Mouse (Mus musculus): Measurements from ENCODE around the gene Pofut1.

Gene Pofut1

GRCm38 (mm10) chr2:153290938-153291928, 49.9 kb downstream of the Pofut1 start, which contains the start of gene Kif3b:
Gene Kif3b (plus strand): TSS chr2:153291413.
- peak; percentile 77 for DNase-seq (ENCODE audit: low read depth, low spot score)

DNA sequence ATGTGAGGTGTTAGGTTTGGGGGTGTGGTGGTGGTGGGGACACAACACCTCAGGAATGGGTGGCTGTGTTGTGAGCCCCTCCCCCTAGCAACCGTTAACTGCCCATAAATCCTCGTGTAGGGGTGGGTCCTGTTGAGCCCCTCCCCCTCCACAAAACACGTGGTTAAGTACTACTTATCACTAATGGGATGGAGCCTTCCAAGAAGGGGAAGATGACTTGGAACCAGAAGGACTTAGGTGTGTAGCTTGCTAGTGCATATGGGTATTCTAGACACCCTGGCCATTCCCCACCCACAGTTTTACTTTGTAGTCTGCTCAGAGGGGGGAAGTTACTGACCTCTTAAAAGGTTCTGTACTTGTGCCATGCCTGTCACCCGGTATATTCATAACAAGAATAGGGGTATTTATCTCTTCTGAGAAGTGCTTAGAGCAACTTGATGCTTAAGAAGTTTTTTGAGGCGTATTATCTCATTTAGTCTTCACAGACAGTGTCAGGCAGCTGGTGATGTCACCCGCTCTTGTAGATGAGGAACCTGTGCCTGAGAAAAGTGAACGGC, 51.0 kb downstream of the Pofut1 start:
- DNase-seq (ENCODE audit: low read depth, low spot score) = no peak

DNA sequence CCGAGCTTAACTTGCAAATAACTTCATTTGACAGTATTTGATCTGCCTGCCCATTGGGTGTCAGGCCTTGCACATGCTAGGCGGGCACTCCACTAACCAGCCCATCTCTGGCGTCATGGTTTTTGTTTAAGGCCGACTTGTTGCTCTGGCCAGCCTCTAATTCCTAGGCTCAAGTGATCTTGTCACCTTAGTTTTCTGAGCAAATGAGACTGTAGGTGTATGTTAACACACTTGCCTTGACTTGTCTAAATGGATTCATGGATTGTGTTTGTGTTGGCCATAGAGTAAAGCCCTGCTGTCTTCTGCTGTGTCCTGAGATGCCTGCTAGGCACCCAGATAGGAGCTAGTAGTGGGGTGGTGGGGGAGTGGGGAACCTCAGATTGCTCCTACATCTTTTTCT, 53.9 kb downstream of the Pofut1 start:
- DNase-seq (ENCODE audit: low read depth, low spot score) = no peak

- DNase-seq (ENCODE audit: low read depth, low spot score) = no peak
Measured at GRCm38 (mm10) chr2:153297771-153298170, 56.4 kb downstream of the Pofut1 start.

- no peak for DNase-seq (ENCODE audit: low read depth, low spot score)
Measured at GRCm38 (mm10) chr2:153298460-153298859, 57.1 kb downstream of the Pofut1 start.

DNA sequence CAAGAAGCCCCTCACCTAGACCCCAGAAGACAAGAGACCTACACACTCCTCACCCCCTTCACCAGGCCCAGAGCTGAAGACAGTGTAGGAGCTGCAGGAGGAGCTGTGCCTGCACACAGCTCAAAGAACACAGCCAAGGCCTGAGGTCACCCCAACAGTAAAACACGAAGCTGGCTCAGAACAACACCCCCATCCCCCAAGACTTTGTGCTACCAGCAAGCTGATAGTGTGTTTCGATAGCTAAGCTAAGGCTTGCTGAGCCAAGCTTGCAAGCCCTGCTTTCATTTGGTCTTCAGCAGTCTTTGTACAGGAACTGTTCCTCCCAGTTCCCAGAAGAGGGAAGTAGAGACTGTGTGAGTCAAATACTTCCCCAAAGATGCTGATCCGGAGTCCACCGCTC, 57.5 kb downstream of the Pofut1 start:
- DNase-seq (ENCODE audit: low read depth, low spot score) = no peak

DNA sequence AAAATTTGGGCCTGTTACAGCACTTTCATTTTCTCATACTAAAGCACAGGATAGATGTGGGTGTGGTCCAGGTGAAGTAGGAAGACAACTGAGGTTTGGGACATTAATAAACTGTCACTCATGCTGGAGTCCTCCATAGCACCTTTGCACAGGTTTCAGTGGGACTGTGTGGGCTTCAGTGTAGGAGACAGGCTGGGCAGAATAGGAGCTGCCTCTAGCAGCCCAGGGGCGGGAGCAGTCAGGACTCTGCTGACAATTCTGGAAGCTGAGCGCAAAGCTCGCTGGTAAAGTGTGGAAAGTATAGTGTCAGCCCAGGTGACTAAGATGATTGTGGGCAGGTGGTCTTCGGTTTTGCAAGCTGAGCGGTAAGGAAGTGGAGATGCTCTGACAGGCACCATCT, 59.8 kb downstream of the Pofut1 start:
- no peak for DNase-seq (ENCODE audit: low read depth, low spot score)

DNA sequence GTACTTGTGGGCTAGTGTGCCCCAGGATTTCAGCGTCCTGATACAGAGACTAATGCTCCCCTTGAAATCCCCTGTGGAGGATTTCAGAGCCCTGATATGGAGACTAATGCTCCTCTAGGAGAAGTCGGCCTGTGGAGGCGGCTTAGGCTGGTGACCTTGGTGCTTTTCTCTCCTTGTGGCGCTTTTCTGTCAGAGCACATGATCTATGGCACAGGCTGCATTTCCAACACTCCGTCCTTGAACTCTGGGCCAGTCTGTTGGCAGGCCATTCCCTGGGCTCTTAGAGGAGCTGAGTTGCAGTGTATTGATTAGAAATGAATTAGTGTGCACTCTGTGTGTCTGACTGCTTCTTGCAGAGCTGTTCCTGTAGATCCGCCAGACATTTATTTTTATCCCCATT, 63.9 kb downstream of the Pofut1 start:
- DNase-seq (ENCODE audit: low read depth, low spot score) = no peak

DNA sequence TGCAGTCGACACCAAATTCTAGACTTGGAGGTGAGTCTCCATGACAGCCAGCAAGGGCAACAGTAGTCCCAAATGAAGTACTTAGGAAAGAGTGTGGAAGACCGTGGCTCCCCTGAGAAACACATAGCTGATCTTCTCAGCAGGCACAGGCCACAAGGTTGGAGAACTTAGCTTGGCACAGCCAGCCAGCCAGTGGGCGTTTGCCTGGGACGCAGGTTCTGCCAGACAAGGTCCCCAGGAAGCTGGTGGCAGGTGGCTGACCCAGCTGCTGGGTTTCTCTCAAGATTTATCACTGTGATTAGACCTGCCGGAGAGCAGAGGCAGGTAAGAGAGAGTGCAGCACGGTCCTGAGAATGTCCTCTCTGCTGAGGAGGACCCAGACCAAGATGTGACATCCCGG, 67.3 kb downstream of the Pofut1 start:
- no peak for DNase-seq (ENCODE audit: low read depth, low spot score)

GRCm38 (mm10) chr2:153309106-153309505, 67.8 kb downstream of the Pofut1 start:
- DNase-seq (ENCODE audit: low read depth, low spot score) = peak; percentile 32

DNA sequence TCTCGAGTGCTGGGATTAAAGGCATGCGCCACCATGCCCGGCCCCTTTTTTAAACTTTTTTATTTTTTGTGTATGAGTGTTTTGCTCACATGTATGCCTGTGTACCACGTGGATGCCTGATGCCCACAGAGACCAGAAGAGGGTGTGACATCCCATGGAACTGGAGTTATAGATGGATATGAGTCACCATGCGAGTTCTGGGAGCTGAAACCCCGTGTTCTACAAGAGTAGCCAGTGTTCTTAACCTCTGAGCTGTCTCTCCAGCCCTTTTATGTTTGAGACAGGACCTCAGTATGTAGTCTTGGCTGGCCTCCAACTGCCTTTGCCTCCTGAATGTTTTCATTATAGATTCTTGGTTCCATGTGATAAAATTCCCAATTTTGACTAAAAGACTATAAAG, 68.9 kb downstream of the Pofut1 start:
- DNase-seq (ENCODE audit: low read depth, low spot score) = no peak

GRCm38 (mm10) chr2:153312884-153313283, 71.6 kb downstream of the Pofut1 start:
- DNase-seq (ENCODE audit: low read depth, low spot score) = no peak

DNA sequence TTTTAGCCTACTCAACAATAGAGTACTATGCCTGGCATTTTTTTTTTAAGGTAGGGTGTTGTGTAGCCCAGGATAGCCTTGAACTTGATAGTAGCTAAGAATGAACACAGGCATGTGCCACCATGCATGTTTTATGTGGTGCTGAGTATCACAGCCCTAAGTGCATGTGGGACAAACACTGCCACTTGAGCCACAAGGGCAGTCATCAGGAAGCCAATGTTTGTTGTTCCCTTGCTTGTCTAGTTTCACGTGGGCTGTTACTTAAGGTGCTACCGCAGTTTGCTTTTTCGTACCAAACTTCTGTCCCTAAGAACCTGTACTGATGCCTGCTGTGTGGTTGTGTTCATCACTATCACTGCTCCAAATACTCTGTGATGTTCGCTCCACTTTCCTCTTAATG, 77.1 kb downstream of the Pofut1 start:
- no peak for DNase-seq (ENCODE audit: low read depth, low spot score)

GRCm38 (mm10) chr2:153319036-153319643, 77.8 kb downstream of the Pofut1 start:
- DNase-seq (ENCODE audit: low read depth, low spot score) = no peak
